Mouse (Mus musculus): Measurements from ENCODE around the gene Rbmy.
"Not testable (repeated sequence)": the region's sequence is repeated elsewhere in the genome, so short reads cannot be mapped to it uniquely, and the experiment has no call there.

DNA sequence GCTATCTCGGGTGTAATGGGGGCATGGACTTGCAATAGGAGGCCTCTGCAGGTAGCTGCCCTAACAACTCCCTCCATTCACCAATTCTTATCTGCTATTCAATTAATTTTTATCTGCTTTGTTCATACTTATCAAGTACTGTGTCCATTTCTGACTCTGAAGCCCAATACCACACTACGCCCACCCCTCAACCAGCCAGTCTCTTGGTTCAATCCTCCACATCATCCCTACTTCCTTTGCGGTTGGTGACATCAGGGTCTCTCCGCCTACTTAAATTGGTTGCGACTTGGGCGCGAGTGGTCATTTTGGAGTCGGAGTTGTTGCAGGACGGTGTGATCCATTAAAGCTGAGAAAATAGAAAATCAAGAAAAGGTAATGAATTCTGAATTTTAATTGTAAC lies at the start of gene Rbmy, which contains the start of gene Gm10256:
- TF ChIP-seq POLR2A (IDR thresholded peaks at IDR 0.05; ENCODE audit: borderline replicate concordance, insufficient read depth, low read length); CTCF (IDR thresholded peaks at IDR 0.05; ENCODE audit: borderline replicate concordance, insufficient read depth, low read depth, low read length): not testable (repeated sequence)

Measured in cerebellum, adult 2 months (tissue).